Mouse (Mus musculus) CH12.LX (cell line): ENCODE data around the gene Il33. TPM values are rescaled to one million over a fixed set of nuclear protein-coding genes. Genes with fewer than 3 reads are reported as not detected.

ENCODE experiments used
- DNase-seq: peaks from one replicate; pipeline ENCODE4 v3.0.0-alpha.2; 2013; ENCODE audit errors: extremely low read depth
- H3K27ac ChIP-seq: 2 replicates; pipeline ENCODE4 v1.5.1; 2012; ENCODE audit warnings: low read depth, mild to moderate bottlenecking, control low read depth, moderate library complexity; ENCODE audit not compliant: insufficient read depth
- H3K27me3 ChIP-seq: replicated peaks from 2 replicates; pipeline ENCODE3; 2012; ENCODE audit warnings: inconsistent platforms
- H3K36me3 ChIP-seq, 2 experiments: replicated peaks in 1 of 2; 2 replicates each; pipeline versions ENCODE3 to v1.6.1; 2012; ENCODE audit warnings: inconsistent platforms in 1 of 2, low read length in 1 of 2, mild to moderate bottlenecking in 1 of 2, mixed read lengths in 1 of 2, moderate library complexity in 1 of 2; ENCODE audit not compliant: control insufficient read depth in 1 of 2, insufficient read depth in 1 of 2
- H3K4me1 ChIP-seq, 2 experiments: 2 replicates each; pipeline ENCODE4 v1.6.1; 2012; ENCODE audit warnings: inconsistent platforms in 1 of 2, moderate library complexity in 1 of 2; ENCODE audit not compliant: insufficient read depth in 2 of 2, control insufficient read depth in 1 of 2
- H3K4me2 ChIP-seq: 2 replicates; pipeline ENCODE4 v1.6.1; 2012; ENCODE audit warnings: low read depth, mild to moderate bottlenecking, control low read depth; ENCODE audit not compliant: poor library complexity, insufficient read depth, severe bottlenecking
- H3K4me3 ChIP-seq, 3 experiments: fragments of 150-350 bp in 1 of 3; sonication (generic) in 1 of 3; replicated peaks in 1 of 3; 2 replicates each; pipeline versions ENCODE3 to v1.5.1; 2011 to 2012; ENCODE audit warnings: low read depth in 2 of 3, low read length in 2 of 3, mild to moderate bottlenecking in 2 of 3, moderate library complexity in 2 of 3, control low read depth in 1 of 3, improper control_type of control experiment in 1 of 3, inconsistent platforms in 1 of 3, mixed read lengths in 1 of 3; ENCODE audit not compliant: poor library complexity in 1 of 3
- H3K79me2 ChIP-seq: replicated peaks from 2 replicates; pipeline ENCODE4 v1.6.1; 2012; ENCODE audit warnings: mild to moderate bottlenecking, moderate library complexity; ENCODE audit not compliant: control insufficient read depth, poor library complexity, insufficient read depth, severe bottlenecking; ENCODE audit errors: extremely low read depth
- H3K9ac ChIP-seq: 2 replicates; pipeline ENCODE4 v1.6.1; 2012; ENCODE audit warnings: low read depth, mild to moderate bottlenecking, control low read depth, moderate library complexity; ENCODE audit not compliant: insufficient read depth
- H3K9me3 ChIP-seq: replicated peaks from 2 replicates; pipeline ENCODE3; 2012; ENCODE audit warnings: low read length, inconsistent platforms, mixed read lengths
- BHLHE40 ChIP-seq: IDR thresholded peaks from 2 replicates; pipeline ENCODE4 v1.6.1; 2011; ENCODE audit warnings: mild to moderate bottlenecking, low read depth, low read length, improper control_type of control experiment
- CHD2 ChIP-seq: IDR thresholded peaks from 2 replicates; pipeline ENCODE4 v1.6.1; 2011; ENCODE audit warnings: low read length, improper control_type of control experiment
- E2F4 ChIP-seq: IDR thresholded peaks from 2 replicates; pipeline ENCODE4 v1.6.1; 2011; ENCODE audit warnings: low read depth, low read length, improper control_type of control experiment; ENCODE audit not compliant: insufficient replicate concordance
- ELF1 ChIP-seq: IDR thresholded peaks from 2 replicates; pipeline ENCODE4 v1.6.1; 2014; ENCODE audit warnings: low read depth, mild to moderate bottlenecking, inconsistent platforms, low read length, improper control_type of control experiment
- EP300 ChIP-seq: IDR thresholded peaks from 2 replicates; pipeline ENCODE4 v1.6.1; 2011; ENCODE audit warnings: low read length, improper control_type of control experiment
- ETS1 ChIP-seq: conservative IDR thresholded peaks from 2 replicates; pipeline ENCODE4 v1.6.1; 2012; ENCODE audit warnings: low read depth, mild to moderate bottlenecking, inconsistent platforms, low read length, improper control_type of control experiment, moderate library complexity
- GABPA ChIP-seq: IDR thresholded peaks from 2 replicates; pipeline ENCODE4 v1.6.1; 2012; ENCODE audit warnings: low read depth, low read length, improper control_type of control experiment, inconsistent platforms; ENCODE audit not compliant: insufficient replicate concordance
- JUN ChIP-seq: IDR thresholded peaks from 2 replicates; pipeline ENCODE4 v1.6.1; 2011; ENCODE audit warnings: low read depth, mild to moderate bottlenecking, low read length, improper control_type of control experiment, moderate library complexity; ENCODE audit not compliant: insufficient read depth
- MAFK ChIP-seq: IDR thresholded peaks from 2 replicates; pipeline ENCODE4 v1.6.1; 2011; ENCODE audit warnings: low read length, improper control_type of control experiment; ENCODE audit not compliant: insufficient replicate concordance
- MAZ ChIP-seq: IDR thresholded peaks from 2 replicates; pipeline ENCODE4 v1.6.1; 2012; ENCODE audit warnings: low read depth, mild to moderate bottlenecking, inconsistent platforms, low read length, improper control_type of control experiment, moderate library complexity
- MXI1 ChIP-seq: IDR thresholded peaks from 2 replicates; pipeline ENCODE4 v1.6.1; 2011; ENCODE audit warnings: mild to moderate bottlenecking, low read depth, low read length, improper control_type of control experiment
- MYC ChIP-seq: IDR thresholded peaks from 2 replicates; pipeline ENCODE4 v1.6.1; 2011; ENCODE audit warnings: low read depth, mild to moderate bottlenecking, improper control_type of control experiment, low read length
- NELFE ChIP-seq: IDR thresholded peaks from 2 replicates; pipeline ENCODE4 v1.6.1; 2011; ENCODE audit warnings: low read depth, low read length, improper control_type of control experiment
- NRF1 ChIP-seq: IDR thresholded peaks from 2 replicates; pipeline ENCODE4 v1.6.1; 2014; ENCODE audit warnings: low read depth, mild to moderate bottlenecking, inconsistent platforms, low read length, improper control_type of control experiment, moderate library complexity
- PAX5 ChIP-seq: IDR thresholded peaks from 2 replicates; pipeline ENCODE4 v1.6.1; 2012; ENCODE audit warnings: low read length, inconsistent platforms, mixed read lengths
- POLR2A ChIP-seq: IDR thresholded peaks from 2 replicates; pipeline ENCODE4 v1.6.1; 2011; ENCODE audit warnings: low read depth, mild to moderate bottlenecking, improper control_type of control experiment, low read length
- POLR2AphosphoS2 ChIP-seq: IDR thresholded peaks from 2 replicates; pipeline ENCODE4 v1.6.1; 2011; ENCODE audit warnings: low read depth, low read length, improper control_type of control experiment
- RCOR1 ChIP-seq: conservative IDR thresholded peaks from 2 replicates; pipeline ENCODE4 v1.6.1; 2012; ENCODE audit warnings: low read depth, mild to moderate bottlenecking, inconsistent platforms, low read length, improper control_type of control experiment
- SMC3 ChIP-seq: IDR thresholded peaks from 2 replicates; pipeline ENCODE4 v1.6.1; 2011; ENCODE audit warnings: low read depth, low read length, improper control_type of control experiment
- TBP ChIP-seq: conservative IDR thresholded peaks from 2 replicates; pipeline ENCODE4 v1.6.1; 2011; ENCODE audit warnings: low read depth, low read length, improper control_type of control experiment
- USF1 ChIP-seq: IDR thresholded peaks from 2 replicates; pipeline ENCODE4 v1.6.1; 2014; ENCODE audit warnings: low read depth, mild to moderate bottlenecking, inconsistent platforms, low read length, improper control_type of control experiment
- ZC3H11A ChIP-seq: IDR thresholded peaks from 2 replicates; pipeline ENCODE4 v1.6.1; 2012; ENCODE audit warnings: low read depth, mild to moderate bottlenecking, inconsistent platforms, low read length, improper control_type of control experiment
- ZKSCAN1 ChIP-seq: IDR thresholded peaks from 2 replicates; pipeline ENCODE4 v1.6.1; 2012; ENCODE audit warnings: low read depth, inconsistent platforms, low read length, improper control_type of control experiment, borderline replicate concordance
- ZMIZ1 ChIP-seq: IDR thresholded peaks from 2 replicates; pipeline ENCODE4 v1.6.1; 2012; ENCODE audit warnings: low read depth, mild to moderate bottlenecking, inconsistent platforms, low read length, improper control_type of control experiment
- ZNF384 ChIP-seq: IDR thresholded peaks from 2 replicates; pipeline ENCODE4 v1.6.1; 2012; ENCODE audit warnings: low read depth, low read length, improper control_type of control experiment, inconsistent platforms
- dilution Hi-C: fragments of 300-500 bp; cut with MboI; formaldehyde crosslinking; loops from 2 replicates; pipeline ENCODE4 v1.14.3; 2020; ENCODE audit warnings: low sequenced_read_pairs; ENCODE audit not compliant: extremely low pct_unique_long_range_greater_than_20kb, extremely low pct_ligation_motif_present
- in situ Hi-C: fragments of 300-500 bp; cut with MboI; formaldehyde crosslinking; loops from 3 replicates; pipeline ENCODE4 v1.14.3; 2019; ENCODE audit warnings: low sequenced_read_pairs, low pct_ligation_motif_present, low pct_unique_long_range_greater_than_20kb, mixed read lengths
- polyA plus RNA-seq: library from polyadenylated mRNA; unstranded; fragments of >175 nt; gene quantifications from 2 replicates; pipeline ENCODE4 v1.2.1, GENCODE M21; 2012; ENCODE audit warnings: low read depth; ENCODE audit not compliant: insufficient read length
- total RNA-seq, 2 experiments: library from RNA; depleted of rRNA; stranded (reverse); fragments of 300-350 nt in 1 of 2; fragments of >200 nt in 1 of 2; gene quantifications; 2 replicates each; pipeline ENCODE4 v1.2.3; 2012 to 2014

Il33 gene
- total and polyA plus RNA-seq, 3 experiments: 0.08 to 0.32 (median 0.24) TPM

GRCm38 (mm10) chr19:30001550-30001949 is 76.6 kb downstream of the Il33 start:
- DNase-seq: no peak
- no peak overlapping the region for H3K9ac ChIP-seq
- TF ChIP-seq USF1 (no peak), CHD2 (no peak), MYC (no peak), EP300 (no peak), NRF1 (no peak), TBP (no peak), BHLHE40 (no peak), POLR2A (no peak), ZKSCAN1 (no peak), ELF1 (no peak), GABPA (no peak)
- no peaks in the 10 kb centered on the region for H3K36me3 ChIP-seq
- dilution Hi-C loops: no loop called here
- no peak overlapping the region for H3K27ac ChIP-seq
- H3K4me2 ChIP-seq: no peak overlapping the region
- no peaks in the 10 kb centered on the region for H3K79me2 ChIP-seq
- H3K9me3 ChIP-seq: no peaks in the 10 kb centered on the region
- H3K4me3 ChIP-seq: no peak overlapping the region
- in situ Hi-C loops: no loop called here
- peaks cover 0 to 25% of the 10 kb centered on the region in 2 experiments; a peak in 2 of 4 replicates for H3K4me1 ChIP-seq
- no peaks in the 10 kb centered on the region for H3K27me3 ChIP-seq

- dilution Hi-C loops (no loop called here), in situ Hi-C loops (no loop called here)
- H3K9ac ChIP-seq: no peak within 1 kb of the TSS
- H3K4me1 ChIP-seq: peaks cover 0 to 16% of the 10 kb centered on the region in 2 experiments; a peak in 2 of 4 replicates
- no peaks in the 10 kb centered on the region for H3K36me3 ChIP-seq
- H3K4me3 ChIP-seq: no peak within 1 kb of the TSS
- H3K9me3 ChIP-seq: no peaks in the 10 kb centered on the region
- H3K27ac ChIP-seq: no peak within 1 kb of the TSS
- H3K79me2 ChIP-seq: no peaks in the 10 kb centered on the region
- H3K27me3 ChIP-seq: no peaks in the 10 kb centered on the region
- no peak for DNase-seq
- H3K4me2 ChIP-seq: no peak within 1 kb of the TSS
- TF ChIP-seq MAZ (no peak), POLR2AphosphoS2 (no peak), E2F4 (no peak), BHLHE40 (no peak), NELFE (no peak), SMC3 (no peak), ZNF384 (no peak), CHD2 (no peak), JUN (no peak), MXI1 (no peak), ETS1 (no peak), ZC3H11A (no peak), PAX5 (no peak), RCOR1 (no peak), ZMIZ1 (no peak), MAFK (no peak), TBP (no peak), POLR2A (no peak)
Measured at GRCm38 (mm10) chr19:30003621-30004020, 78.7 kb downstream of the Il33 start, which contains the start of gene Trpd52l3. TSS of gene Trpd52l3 (plus strand) at chr19:30003790.
